Comparison of ENCODE assay signal across 15 mouse cellular contexts in genomic region chr9:96696788-96697492, GRCm38 (mm10). TPM values are rescaled to one million over a fixed set of nuclear protein-coding genes. Genes with fewer than 3 reads are reported as not detected.
A peak's percentile ranks its signal among the peaks of the same experiment; 100 is the strongest.
DNase-seq lines count a peak whose midpoint lies in the region; ATAC-seq and TF ChIP-seq lines count a peak whose summit lies in the region.
"Had no signal": no experiment of that assay in that cellular context is flagged by ENCODE, and none has a peak within 500 bp of the region (broad histone marks: within the 10 kb centered on the region; RNA-seq: fewer than 3 reads in every experiment).

No protein-coding gene starts in this region.

- H3K27me3 ChIP-seq in heart, adult 2 months (ENCODE audit: control insufficient read depth, insufficient read depth, low read length), result no peaks in the 10 kb centered on the region
- H3K27me3 ChIP-seq in limb, embryonic 12.5 days, result no peaks in the 10 kb centered on the region
- H3K27me3 ChIP-seq in limb, embryonic 10.5 days (ENCODE audit: low read depth, poor library complexity, severe bottlenecking), result no peaks in the 10 kb centered on the region
- H3K27me3 ChIP-seq in embryonic facial prominence, embryonic 15.5 days, result no peaks in the 10 kb centered on the region
- H3K27me3 ChIP-seq in stomach, embryonic 15.5 days (replicated peaks), result no peaks in the 10 kb centered on the region
- H3K27me3 ChIP-seq: embryonic facial prominence, embryonic 12.5 days; midbrain, embryonic 13.5 days had no signal

- no peak overlapping the region for H3K4me3 ChIP-seq in heart, adult 2 months
- no peak overlapping the region for H3K4me3 ChIP-seq in limb, embryonic 12.5 days (replicated peaks)
- no peak overlapping the region for H3K4me3 ChIP-seq in limb, embryonic 10.5 days
- no peak overlapping the region for H3K4me3 ChIP-seq in embryonic facial prominence, embryonic 15.5 days (replicated peaks)
- H3K4me3 ChIP-seq in stomach, embryonic 15.5 days (replicated peaks), result no peak overlapping the region
- H3K4me3 ChIP-seq: embryonic facial prominence, embryonic 12.5 days; hindbrain, embryonic 10.5 days; midbrain, embryonic 13.5 days had no signal

- TF ChIP-seq EP300 in heart, adult 2 months (IDR thresholded peaks at IDR 0.05; ENCODE audit: insufficient read depth, low read depth, low read length), result no peak

- H3K9ac ChIP-seq in heart, adult 2 months (ENCODE audit: low read depth, low read length), result peak overlapping the region; percentile 48
- H3K9ac ChIP-seq in limb, embryonic 12.5 days (replicated peaks), result no peak overlapping the region
- no peak overlapping the region for H3K9ac ChIP-seq in embryonic facial prominence, embryonic 15.5 days
- no peak overlapping the region for H3K9ac ChIP-seq in stomach, embryonic 15.5 days
- H3K9ac ChIP-seq: embryonic facial prominence, embryonic 12.5 days; midbrain, embryonic 13.5 days had no signal

- no peak for TF ChIP-seq POLR2A in heart, adult 2 months (IDR thresholded peaks at IDR 0.05; ENCODE audit: insufficient read depth, low read depth, low read length)

- H3K4me2 ChIP-seq in limb, embryonic 12.5 days, result no peak overlapping the region
- H3K4me2 ChIP-seq in embryonic facial prominence, embryonic 15.5 days (replicated peaks), result no peak overlapping the region
- no peak overlapping the region for H3K4me2 ChIP-seq in stomach, embryonic 15.5 days
- H3K4me2 ChIP-seq: embryonic facial prominence, embryonic 12.5 days; midbrain, embryonic 13.5 days had no signal

- no peaks in the 10 kb centered on the region for H3K36me3 ChIP-seq in heart, adult 2 months (ENCODE audit: control insufficient read depth, insufficient read depth, low read length)
- H3K36me3 ChIP-seq in limb, embryonic 12.5 days, result peaks cover 6% of the 10 kb centered on the region; the same call in 1 of the 2 replicates
- peaks cover 14% of the 10 kb centered on the region for H3K36me3 ChIP-seq in limb, embryonic 10.5 days
- peaks cover 14% of the 10 kb centered on the region; the same call in 1 of the 2 replicates for H3K36me3 ChIP-seq in embryonic facial prominence, embryonic 15.5 days
- peaks cover 8% of the 10 kb centered on the region; the same call in 1 of the 2 replicates for H3K36me3 ChIP-seq in stomach, embryonic 15.5 days

- 71% methylated on average over 14 of the region's 14 CpGs for WGBS in heart, adult 2 months
- 79% methylated on average over 14 of the region's 14 CpGs for WGBS in limb, embryonic 12.5 days
- 87% methylated on average over 14 of the region's 14 CpGs for WGBS in limb, embryonic 10.5 days
- WGBS in embryonic facial prominence, embryonic 15.5 days, result 70% methylated on average over 14 of the region's 14 CpGs
- 78% methylated on average over 14 of the region's 14 CpGs for WGBS in stomach, embryonic 15.5 days

- intact Hi-C loops in heart, adult 2 months (cut with DNase I), result no loop called here

- H3K27ac ChIP-seq in heart, adult 2 months, result peak overlapping the region; percentile 95
- peak overlapping the region; percentile 13; the same call in 1 of the 2 replicates for H3K27ac ChIP-seq in limb, embryonic 12.5 days
- H3K27ac ChIP-seq in limb, embryonic 10.5 days, result no peak overlapping the region
- H3K27ac ChIP-seq in embryonic facial prominence, embryonic 15.5 days (replicated peaks), result peak overlapping the region; percentile 78
- H3K27ac ChIP-seq in stomach, embryonic 15.5 days, result peak overlapping the region; percentile 57; the same call in 1 of the 2 replicates
- H3K27ac ChIP-seq: hindbrain, embryonic 10.5 days; midbrain, embryonic 13.5 days had no signal

- peaks cover 7% of the 10 kb centered on the region for H3K4me1 ChIP-seq in heart, adult 2 months (ENCODE audit: control insufficient read depth, insufficient read depth, low read length)
- H3K4me1 ChIP-seq in limb, embryonic 12.5 days (replicated peaks), result peaks cover 8% of the 10 kb centered on the region; the same call in 1 of the 2 replicates
- H3K4me1 ChIP-seq in limb, embryonic 10.5 days, result peaks cover 11% of the 10 kb centered on the region
- peaks cover 17% of the 10 kb centered on the region; the same call in 1 of the 2 replicates for H3K4me1 ChIP-seq in embryonic facial prominence, embryonic 15.5 days
- H3K4me1 ChIP-seq in stomach, embryonic 15.5 days, result 0 out of 2 replicates have a peak, but pooled peaks cover 2% of the 10 kb centered on the region
- H3K4me1 ChIP-seq: hindbrain, embryonic 10.5 days; midbrain, embryonic 13.5 days had no signal

- TF ChIP-seq CTCF in heart, adult 2 months (IDR thresholded peaks at IDR 0.05), result no peak

- no peaks in the 10 kb centered on the region for H3K9me3 ChIP-seq in limb, embryonic 12.5 days
- H3K9me3 ChIP-seq in limb, embryonic 10.5 days (replicated peaks), result 0 out of 2 replicates have a peak, but pooled peaks cover 3% of the 10 kb centered on the region
- H3K9me3 ChIP-seq in embryonic facial prominence, embryonic 15.5 days (replicated peaks), result no peaks in the 10 kb centered on the region
- no peaks in the 10 kb centered on the region for H3K9me3 ChIP-seq in stomach, embryonic 15.5 days

- no peak for DNase-seq in heart, adult 2 months
- DNase-seq in heart, adult 9 months (ENCODE audit: low spot score in 2 of 2), result no peak
- DNase-seq in limb, embryonic 10.5 days (ENCODE audit: low spot score), result no peak
- DNase-seq in right cerebral cortex, postnatal 25 days, result no peak
- DNase-seq in ovary, adult 18-20 months (ENCODE audit: low spot score), result no peak
- DNase-seq: kidney, adult 18-20 months; liver; lung, postnatal 10 days; retina, postnatal 1 day had no signal

- H3K79me2 ChIP-seq in heart, adult 2 months (replicated peaks; ENCODE audit: control insufficient read depth, insufficient read depth, low read length), result peaks cover 1% of the 10 kb centered on the region; the same call in 1 of the 2 replicates

- ATAC-seq in limb, embryonic 12.5 days (ENCODE audit: insufficient number of reproducible peaks, insufficient read depth, low FRiP score, low TSS enrichment, low read depth), result no peak
- no peak for ATAC-seq in embryonic facial prominence, embryonic 15.5 days (ENCODE audit: insufficient number of reproducible peaks, low FRiP score, low TSS enrichment, low read depth)
- no peak for ATAC-seq in stomach, embryonic 15.5 days (ENCODE audit: insufficient read depth, low FRiP score, low read depth)
- ATAC-seq: midbrain, embryonic 13.5 days had no signal

RNA-seq across cellular contexts. Expression of gene Zbtb38, which starts 55.7 kb away (rescaled TPM):
- 10 to 100 TPM; 42.3 to 43.5 TPM for total RNA-seq in heart, adult 2 months (2021)
- 9.0 and 16.0 TPM in 2 replicates for polyA plus RNA-seq in heart, adult 2 months (2012; rRNA removed)
- polyA plus RNA-seq in limb, embryonic 12.5 days (2016; fragmentation: Nextera tagmentation; extraction: Ambion mirVana), result 10.2 and 11.6 TPM in 2 replicates
- polyA plus RNA-seq in limb, embryonic 10.5 days (2016; fragmentation: Nextera tagmentation; extraction: Ambion mirVana), result 6.4 and 8.1 TPM in 2 replicates
- polyA plus RNA-seq in embryonic facial prominence, embryonic 15.5 days (2015; fragmentation: Nextera tagmentation; extraction: Ambion mirVana), result 21.2 and 22.1 TPM in 2 replicates
- 24.1 and 24.9 TPM in 2 replicates for polyA plus RNA-seq in stomach, embryonic 15.5 days (2015; fragmentation: Nextera tagmentation; extraction: Ambion mirVana)
